Mouse (Mus musculus) thymus, postnatal 10 days (tissue): ENCODE measurements around the gene Mdm2.
"Not testable (repeated sequence)": the region's sequence is repeated elsewhere in the genome, so short reads cannot be mapped to it uniquely, and the experiment has no call there.

Source experiments
- DNase-seq, 2 experiments: peaks; one replicate each; pipeline ENCODE4 v3.0.0; 2021; ENCODE audit warnings: low spot score in 2 of 2

Mdm2 gene

GRCm38 (mm10) chr10:117714048-117714545, 3.5 kb upstream of the Mdm2 start:
- DNase-seq, result no peak

- no peak for DNase-seq
Observed at GRCm38 (mm10) chr10:117713466-117713865, 2.9 kb upstream of the Mdm2 start.

GRCm38 (mm10) chr10:117712871-117713270, 2.3 kb upstream of the Mdm2 start:
- no peak for DNase-seq

- no peak for DNase-seq
Observed at GRCm38 (mm10) chr10:117712191-117712754, 1.7 kb upstream of the Mdm2 start.

GRCm38 (mm10) chr10:117711408-117711807, 850 bp upstream of the Mdm2 start:
- DNase-seq, result peak in 1 of 2 experiments; percentile 14

GRCm38 (mm10) chr10:117709930-117710603, 491 bp downstream of the Mdm2 start:
- DNase-seq, result peak; percentile 70 to 87

- DNase-seq, result no peak
Observed at GRCm38 (mm10) chr10:117709326-117709830, 1.2 kb downstream of the Mdm2 start.

- no peak for DNase-seq
Observed at GRCm38 (mm10) chr10:117708856-117709255, 1.7 kb downstream of the Mdm2 start.

- DNase-seq, result no peak
Observed at GRCm38 (mm10) chr10:117708376-117708775, 2.2 kb downstream of the Mdm2 start.

- DNase-seq, result no peak
Observed at GRCm38 (mm10) chr10:117707114-117707838, 3.3 kb downstream of the Mdm2 start.

GRCm38 (mm10) chr10:117706440-117706839, 4.1 kb downstream of the Mdm2 start:
- no peak for DNase-seq

- DNase-seq, result no peak
Observed at GRCm38 (mm10) chr10:117705806-117706205, 4.8 kb downstream of the Mdm2 start.

- no peak for DNase-seq
Observed at GRCm38 (mm10) chr10:117704964-117705335, 5.6 kb downstream of the Mdm2 start.

GRCm38 (mm10) chr10:117704314-117704963, 6.1 kb downstream of the Mdm2 start:
- DNase-seq, result not testable (repeated sequence)

- no peak for DNase-seq
Observed at GRCm38 (mm10) chr10:117703506-117703905, 7.1 kb downstream of the Mdm2 start.

GRCm38 (mm10) chr10:117702024-117702833, 8.3 kb downstream of the Mdm2 start:
- DNase-seq, result no peak

GRCm38 (mm10) chr10:117701034-117701829, 9.3 kb downstream of the Mdm2 start:
- DNase-seq, result no peak

GRCm38 (mm10) chr10:117700450-117700849, 10.1 kb downstream of the Mdm2 start:
- no peak for DNase-seq

- no peak for DNase-seq
Observed at GRCm38 (mm10) chr10:117699914-117700313, 10.6 kb downstream of the Mdm2 start.
